Mouse (Mus musculus) adipocyte (in vitro differentiated cells): ENCODE results near the gene H2-Ke6.
"Not testable (repeated sequence)": the region's sequence is repeated elsewhere in the genome, so short reads cannot be mapped to it uniquely, and the experiment has no call there.

ENCODE experiments used
- DNase-seq: peaks from one replicate; pipeline ENCODE4 v3.0.0-alpha.2; 2016; ENCODE audit warnings: low spot score

Gene H2-Ke6

GRCm38 (mm10) chr17:33995651-33996050, 32.2 kb downstream of the H2-Ke6 start:
- DNase-seq, result no peak

- DNase-seq, result no peak
Measured at GRCm38 (mm10) chr17:33994959-33995358, 32.9 kb downstream of the H2-Ke6 start.

GRCm38 (mm10) chr17:33991788-33992664, 35.8 kb downstream of the H2-Ke6 start:
- DNase-seq, result peak; percentile 81

GRCm38 (mm10) chr17:33982136-33982535, 45.7 kb downstream of the H2-Ke6 start:
- not testable (repeated sequence) for DNase-seq

- DNase-seq, result not testable (repeated sequence)
Measured at GRCm38 (mm10) chr17:33981192-33981909, 46.5 kb downstream of the H2-Ke6 start.

GRCm38 (mm10) chr17:33980181-33981035, 47.5 kb downstream of the H2-Ke6 start:
- no peak for DNase-seq

- DNase-seq, result no peak
Measured at GRCm38 (mm10) chr17:33979512-33980050, 48.3 kb downstream of the H2-Ke6 start.

- no peak for DNase-seq
Measured at GRCm38 (mm10) chr17:33978631-33979031, 49.2 kb downstream of the H2-Ke6 start.

- no peak for DNase-seq
Measured at GRCm38 (mm10) chr17:33977861-33978557, 49.9 kb downstream of the H2-Ke6 start.
